Mouse (Mus musculus) c-Kit-positive CD71-positive TER-119-positive erythroid progenitor cells, embryonic 14.5 days (primary cell): ENCODE results near the gene Usp49.
"Not testable (repeated sequence)": the region's sequence is repeated elsewhere in the genome, so short reads cannot be mapped to it uniquely, and the experiment has no call there.

Experiments
- DNase-seq: peaks from one replicate; pipeline ENCODE4 v3.0.0-alpha.2; 2013; ENCODE audit warnings: low spot score

Usp49 gene

DNA sequence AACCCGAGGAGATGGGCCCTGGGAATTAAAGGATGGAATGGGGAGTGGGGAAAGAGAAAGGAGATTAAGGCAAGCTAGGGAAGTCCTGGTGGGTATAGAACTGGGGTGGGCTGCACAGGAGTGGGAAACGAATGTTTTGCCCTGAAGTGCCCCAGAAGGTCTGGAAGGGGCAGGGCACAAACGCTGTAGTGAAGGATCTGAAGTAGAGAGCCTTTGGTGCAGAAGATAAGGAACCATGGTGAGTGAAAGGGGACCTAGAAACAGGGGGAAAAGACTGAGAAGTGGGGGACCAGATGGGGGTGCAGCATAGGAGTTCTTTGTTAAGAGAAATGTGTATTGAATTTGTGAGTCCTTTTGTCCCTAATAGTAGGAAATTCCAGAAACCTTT, at the start of gene Usp49:
Usp49 (plus strand) TSS at position 13 of the 388 bp plus-strand sequence.
- DNase-seq, result no peak

DNA sequence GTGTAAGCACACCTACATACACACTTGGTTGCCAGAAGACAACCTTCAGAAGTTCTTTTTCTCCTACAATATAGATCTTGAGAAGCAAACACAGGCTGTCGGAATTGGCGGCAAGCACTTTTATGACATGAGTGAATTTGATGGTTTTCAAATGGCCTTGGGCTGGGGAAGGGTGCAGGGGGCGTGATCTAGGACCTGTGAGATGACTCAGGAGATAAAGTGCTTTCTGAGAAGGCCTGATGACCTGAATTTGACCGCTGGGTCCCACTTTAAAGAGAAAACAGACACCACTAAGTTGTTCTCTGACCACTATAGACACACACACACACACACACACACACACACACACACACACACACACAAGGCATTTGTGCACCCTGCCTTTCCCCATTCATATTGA, 49.5 kb upstream of the Usp49 start:
- DNase-seq, result no peak

DNA sequence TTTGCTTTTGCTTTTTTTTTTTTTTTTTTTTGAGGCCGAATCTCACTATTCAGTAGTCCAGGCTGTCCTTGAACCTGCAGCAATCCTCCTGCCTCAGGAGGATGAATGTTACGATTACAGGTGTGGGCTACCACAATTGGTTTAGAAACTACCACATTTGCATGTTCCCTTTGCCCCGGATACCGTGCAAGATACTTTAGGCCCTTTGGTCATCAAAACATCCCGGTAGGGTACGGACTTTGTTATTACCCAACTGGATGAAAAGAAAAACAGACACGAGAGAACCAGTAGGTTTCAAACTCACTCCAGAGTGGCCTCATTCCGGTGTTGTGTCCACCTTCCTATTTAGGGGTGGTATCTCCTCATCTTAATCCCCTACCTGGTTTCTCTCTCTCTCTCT, 42.0 kb upstream of the Usp49 start:
- DNase-seq, result no peak

DNA sequence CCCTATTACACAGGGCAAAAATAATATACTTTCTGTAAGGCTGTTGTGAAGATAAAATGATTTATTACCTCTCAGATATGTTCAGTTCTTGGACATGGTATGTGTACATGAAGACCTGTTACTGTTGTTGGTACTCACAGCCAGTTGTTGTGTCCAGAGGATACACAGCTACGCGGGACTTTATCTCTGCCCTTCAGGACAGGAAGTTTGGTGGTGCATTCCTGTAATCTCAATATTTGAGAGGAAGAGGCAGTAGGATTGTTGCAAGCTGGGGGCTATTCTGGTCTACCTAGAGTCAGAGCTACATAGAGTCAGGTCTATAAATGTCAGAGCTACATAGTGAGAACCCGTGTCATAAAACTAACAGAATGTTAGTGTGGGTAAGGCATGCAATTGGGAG, 39.4 kb upstream of the Usp49 start:
- DNase-seq, result no peak

DNA sequence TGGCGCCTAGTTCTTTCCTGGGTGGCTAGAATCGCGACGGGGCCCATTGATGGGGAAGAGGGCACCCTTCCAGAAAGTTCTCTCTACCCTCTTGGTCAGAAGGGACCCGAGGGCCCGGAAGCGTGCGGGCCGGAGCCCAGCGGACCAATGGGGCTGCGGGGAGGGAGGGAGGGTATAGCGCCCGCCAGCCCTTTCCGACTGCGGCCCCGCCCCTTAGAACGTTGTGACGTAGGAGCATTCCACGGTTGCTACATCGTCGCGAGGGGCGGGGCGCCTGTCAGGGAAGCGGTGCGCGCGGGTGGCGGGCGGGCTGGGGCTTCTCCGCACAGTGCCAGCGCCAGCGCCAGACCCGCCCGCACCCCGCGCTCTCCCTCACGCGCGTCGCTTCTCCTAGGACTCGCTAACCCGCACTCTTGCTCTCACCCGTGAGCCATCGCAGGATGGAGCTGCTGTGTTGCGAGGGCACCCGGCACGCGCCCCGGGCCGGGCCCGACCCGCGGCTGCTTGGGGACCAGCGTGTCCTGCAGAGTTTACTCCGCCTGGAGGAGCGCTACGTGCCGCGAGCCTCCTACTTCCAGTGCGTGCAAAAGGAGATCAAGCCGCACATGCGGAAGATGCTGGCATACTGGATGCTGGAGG, 37.2 kb upstream of the Usp49 start:
- DNase-seq, result peak; percentile 97

DNA sequence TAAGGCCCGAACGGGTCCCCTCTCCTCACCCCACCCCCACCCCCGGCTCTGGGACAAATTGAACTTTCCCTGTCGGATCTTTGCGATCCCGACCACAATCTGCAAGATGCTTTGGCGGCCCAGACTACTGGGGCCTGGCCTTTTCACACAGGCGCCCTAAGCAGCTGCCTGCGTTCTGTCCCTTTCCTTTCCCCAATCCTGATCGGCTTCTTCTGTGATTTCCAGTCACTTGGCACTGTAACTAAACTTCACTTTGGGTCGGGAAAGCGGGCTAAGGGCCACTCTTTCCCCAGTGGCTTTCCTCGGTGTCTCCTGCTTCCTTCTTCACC, 36.7 kb upstream of the Usp49 start:
- no peak for DNase-seq

DNA sequence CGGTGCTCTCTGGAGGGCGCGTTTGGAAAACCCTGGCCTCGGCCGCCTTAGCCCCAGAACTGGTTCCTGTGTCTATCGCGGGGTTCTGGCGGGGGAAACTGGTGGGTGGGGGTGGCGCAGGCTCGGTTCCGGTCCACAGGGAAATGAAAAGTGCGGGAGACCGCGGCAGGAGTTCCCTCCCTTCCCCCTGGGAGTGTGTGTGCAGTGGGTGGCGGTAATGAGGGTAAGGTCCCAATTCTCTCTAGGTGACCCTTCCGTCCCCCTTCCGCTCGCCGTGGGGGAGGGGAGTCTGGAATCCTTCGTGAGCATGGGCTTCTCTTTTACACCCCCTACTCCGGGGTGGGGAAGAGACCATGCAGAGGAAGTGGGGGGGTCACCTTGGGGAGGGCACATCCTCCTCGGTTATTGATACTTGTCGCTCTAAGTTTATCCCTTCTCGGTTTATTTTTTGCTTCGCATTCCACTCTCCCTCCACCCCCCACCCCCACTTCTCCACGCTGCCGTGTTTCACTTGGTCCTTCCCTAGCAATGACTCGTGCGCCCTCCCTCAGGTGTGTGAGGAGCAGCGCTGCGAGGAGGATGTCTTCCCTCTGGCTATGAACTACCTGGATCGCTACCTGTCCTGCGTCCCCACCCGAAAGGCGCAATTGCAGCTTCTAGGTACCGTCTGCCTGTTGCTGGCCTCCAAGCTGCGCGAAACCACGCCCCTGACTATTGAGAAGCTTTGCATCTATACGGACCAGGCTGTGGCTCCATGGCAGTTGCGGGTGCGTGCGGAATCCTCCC, 36.1 kb upstream of the Usp49 start:
- no peak for DNase-seq

DNA sequence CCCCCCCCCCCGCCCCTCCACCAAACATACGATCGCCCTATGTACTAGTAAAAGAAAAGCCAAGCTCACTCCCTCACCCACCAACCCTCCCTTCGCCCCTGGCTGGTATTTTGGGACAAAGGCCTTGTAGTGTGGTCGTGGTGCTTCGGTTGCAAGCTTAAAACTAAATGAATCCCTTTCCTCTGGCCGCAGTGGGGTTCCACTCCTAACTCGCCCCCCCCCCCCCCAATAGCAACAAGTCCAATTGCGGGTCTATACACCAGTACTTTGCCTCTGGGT, 35.6 kb upstream of the Usp49 start:
- DNase-seq, result no peak

DNA sequence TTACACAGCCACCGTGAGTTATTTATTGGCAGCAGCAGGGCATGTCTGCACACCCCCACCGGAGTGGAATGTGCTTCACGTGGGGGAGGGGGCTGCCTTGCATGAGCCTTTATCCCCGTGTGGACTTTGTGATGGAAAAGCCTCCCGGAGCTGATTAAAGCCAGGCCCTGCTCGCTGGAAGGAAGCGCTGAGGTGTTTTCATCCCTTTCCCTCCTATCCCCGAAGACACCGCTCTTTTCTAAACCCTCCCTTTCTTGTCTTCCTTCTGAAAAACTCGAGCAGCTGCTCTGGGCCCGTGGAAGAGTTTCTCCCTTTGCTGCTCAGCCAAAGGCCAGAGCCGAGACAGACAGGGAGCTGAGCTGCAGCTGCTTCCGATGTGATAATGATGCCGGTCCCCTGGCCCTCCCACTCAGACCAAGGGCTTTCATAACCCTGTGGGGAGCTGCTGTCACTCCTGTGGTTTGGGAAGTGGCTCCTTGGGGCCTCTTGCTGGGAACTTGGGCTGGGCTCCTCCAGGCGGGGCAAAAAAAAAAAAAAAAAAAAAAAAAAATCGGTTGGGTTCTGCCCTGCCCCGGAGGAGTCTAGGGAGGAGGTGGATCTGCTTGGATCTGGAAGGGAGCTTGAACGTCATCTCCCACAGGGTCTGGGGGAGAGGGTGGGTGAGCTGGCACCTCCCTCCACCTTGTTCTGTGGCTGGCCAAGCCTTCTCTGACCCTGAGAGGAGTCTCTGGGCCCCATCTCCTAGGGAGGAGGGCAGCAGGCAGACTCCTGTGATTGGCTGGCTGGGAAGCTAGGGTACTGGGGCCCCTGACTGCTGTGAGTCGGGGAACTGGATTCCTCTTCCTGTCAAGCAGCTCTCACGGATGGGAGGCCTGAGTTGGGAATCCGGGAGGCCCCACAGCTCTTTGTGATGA, 35.0 kb upstream of the Usp49 start:
- peak; percentile 89 for DNase-seq

DNA sequence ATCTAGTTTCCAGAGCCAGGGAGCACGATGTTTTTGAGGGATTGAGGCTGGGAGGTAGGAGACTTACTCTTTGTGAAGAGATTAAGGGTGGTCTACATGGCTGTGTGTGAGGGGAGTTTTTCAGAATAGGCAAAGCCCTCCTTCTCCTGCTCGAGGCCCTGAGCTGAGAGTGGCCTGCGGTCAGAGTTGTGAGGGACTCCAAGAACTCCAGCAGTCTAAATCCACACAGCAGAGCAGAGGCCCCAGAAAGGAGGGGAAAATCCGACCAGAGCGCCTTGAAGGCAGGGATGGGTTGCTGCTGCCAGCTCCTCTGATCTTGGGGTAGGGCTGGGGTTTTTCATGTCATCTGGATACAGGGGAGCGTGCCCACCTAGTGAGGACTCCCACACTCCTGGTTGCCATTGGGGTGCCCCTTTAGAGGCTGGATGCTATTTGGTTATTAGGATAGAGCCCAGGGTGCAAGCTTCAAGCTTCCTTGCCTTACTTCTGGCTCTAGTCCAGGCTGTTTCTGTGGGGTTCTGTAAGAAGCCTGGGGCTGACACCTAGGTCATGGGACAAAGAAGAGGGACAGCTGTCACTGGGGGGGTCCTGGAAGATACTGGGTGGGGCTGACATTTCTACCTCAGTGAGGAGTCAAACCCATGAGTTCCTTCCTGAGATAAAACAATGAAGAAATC, 34.2 kb upstream of the Usp49 start:
- DNase-seq, result no peak

DNA sequence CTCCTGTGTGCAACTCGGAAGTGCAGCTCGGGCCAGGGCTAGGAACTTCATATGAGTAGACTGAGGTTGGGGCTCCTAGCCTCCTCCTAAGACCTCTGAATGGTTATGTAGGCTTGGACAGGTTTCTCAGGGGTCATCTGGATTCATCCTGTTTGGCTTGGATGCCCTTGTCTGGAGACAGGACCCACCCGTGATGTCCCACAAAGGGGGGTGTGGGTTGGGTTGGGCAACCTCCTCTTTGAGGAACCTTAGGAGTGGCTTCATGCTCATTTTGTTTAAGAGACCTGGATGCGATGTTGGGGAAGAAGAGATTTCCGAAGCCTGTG, 33.7 kb upstream of the Usp49 start:
- no peak for DNase-seq

DNA sequence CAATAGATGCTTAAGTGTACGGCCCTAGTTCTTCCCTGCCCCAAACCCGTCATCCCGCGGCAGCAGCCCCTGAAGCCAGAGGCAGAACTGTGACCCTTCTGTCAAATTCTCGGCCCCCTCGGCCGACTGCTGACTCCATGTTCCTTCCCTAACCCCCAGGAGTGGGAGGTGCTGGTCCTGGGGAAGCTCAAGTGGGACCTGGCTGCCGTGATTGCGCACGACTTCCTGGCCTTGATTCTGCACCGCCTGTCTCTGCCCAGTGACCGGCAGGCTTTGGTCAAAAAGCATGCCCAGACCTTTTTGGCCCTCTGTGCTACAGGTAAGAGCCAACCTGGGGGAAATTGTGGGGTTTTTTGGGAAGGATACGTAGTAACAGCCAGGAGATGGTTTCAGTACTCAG, 33.2 kb upstream of the Usp49 start:
- DNase-seq, result no peak

DNA sequence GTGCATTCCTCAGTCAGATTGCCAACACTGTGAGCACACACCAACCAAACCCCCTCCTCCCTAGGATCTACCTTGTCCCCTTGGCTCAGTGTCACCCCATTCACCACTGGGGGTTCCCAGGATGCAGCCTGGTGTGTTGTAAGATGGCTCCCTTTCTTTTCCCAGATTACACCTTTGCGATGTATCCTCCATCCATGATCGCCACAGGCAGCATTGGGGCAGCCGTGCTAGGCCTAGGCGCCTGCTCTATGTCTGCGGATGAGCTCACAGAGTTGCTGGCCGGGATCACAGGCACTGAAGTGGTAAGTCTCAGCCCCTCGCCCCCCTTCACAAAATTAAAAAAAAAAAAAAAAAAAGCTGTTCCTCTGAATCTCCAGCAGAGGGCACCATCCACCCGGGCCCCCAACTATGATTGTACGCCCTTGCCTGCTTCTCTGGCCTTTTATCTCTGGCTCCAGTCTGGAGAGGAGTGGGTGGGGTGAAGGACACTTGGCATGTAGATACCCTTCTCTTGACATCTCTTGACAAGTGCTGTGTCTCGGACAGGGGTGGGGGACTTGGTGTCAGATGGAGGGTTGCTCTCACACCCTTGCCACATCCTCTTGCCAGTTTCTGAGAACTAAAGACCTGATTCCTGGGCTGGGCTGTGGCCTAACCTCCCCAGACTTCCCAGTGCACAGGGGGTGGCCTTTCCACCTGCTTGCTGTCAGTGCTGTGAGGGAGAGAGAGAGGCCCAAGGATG, 32.5 kb upstream of the Usp49 start:
- DNase-seq, result peak; percentile 93

DNA sequence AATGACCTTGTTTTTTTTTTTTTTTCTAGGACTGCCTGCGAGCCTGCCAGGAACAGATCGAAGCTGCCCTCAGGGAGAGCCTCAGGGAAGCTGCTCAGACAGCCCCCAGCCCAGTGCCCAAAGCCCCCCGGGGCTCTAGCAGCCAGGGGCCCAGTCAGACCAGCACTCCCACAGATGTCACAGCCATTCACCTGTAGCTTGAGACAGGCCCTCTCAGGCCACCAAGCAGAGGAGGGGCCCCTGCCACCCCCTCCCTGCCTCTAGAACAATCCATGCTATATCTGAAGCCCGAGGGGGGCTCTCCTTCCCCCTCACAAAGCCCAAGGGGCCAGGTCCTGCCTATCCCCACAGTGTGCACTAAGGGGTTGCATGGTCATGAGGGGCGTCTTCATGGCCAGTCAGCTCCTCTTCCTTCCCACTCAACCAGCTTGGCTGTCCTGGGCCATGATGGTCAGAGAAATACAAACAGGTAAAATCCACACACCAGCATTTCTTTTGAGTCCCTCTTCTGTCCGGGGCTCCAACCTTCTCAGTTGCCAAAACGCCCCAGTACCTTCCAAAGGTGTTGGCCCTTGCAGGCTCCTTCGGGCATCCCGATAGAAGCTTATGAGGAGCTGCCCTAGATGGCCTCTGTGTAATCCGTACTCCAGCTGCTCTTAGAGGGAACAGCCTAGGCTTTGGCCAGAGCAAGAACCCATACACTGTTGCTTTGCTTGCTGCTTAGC, 31.7 kb upstream of the Usp49 start:
- not testable (repeated sequence) for DNase-seq

DNA sequence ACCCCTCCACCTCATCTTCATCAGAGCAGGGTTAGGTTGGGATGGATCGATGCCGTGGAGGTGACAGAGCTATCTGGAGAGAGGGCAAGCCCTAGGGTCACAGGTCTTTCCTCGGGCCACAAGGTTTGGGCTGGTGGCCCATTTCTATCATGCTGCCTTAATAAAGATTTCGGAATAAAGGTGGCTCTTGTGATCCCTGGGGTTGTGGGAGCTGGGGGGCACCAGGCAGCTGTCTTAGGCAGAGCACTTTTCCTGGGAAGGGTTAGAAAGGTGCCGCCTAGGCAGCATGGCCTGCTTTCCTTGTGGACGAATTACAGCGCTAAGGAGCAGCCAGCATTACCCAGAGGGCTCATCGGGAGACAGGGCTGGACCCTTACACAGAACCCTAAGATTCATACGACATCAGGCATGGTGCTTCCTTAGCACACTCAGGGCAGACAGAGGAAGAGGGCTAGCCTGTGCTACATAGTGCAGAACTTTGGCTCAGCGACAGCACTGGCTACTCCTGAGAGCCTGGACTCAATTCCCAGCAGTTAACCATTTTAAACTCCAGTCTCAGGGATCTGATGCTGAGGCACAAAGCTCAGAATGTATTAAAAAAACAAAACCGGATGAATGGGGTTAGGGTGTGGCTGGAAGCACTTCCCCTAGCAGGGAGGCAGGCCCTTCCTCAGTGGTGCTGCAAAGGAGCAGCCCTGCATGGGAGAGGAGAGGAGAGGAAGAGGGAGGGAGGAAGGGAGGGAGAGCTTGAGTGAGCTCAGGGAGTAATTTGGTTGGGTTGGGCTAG, 30.8 kb upstream of the Usp49 start:
- DNase-seq, result no peak

DNA sequence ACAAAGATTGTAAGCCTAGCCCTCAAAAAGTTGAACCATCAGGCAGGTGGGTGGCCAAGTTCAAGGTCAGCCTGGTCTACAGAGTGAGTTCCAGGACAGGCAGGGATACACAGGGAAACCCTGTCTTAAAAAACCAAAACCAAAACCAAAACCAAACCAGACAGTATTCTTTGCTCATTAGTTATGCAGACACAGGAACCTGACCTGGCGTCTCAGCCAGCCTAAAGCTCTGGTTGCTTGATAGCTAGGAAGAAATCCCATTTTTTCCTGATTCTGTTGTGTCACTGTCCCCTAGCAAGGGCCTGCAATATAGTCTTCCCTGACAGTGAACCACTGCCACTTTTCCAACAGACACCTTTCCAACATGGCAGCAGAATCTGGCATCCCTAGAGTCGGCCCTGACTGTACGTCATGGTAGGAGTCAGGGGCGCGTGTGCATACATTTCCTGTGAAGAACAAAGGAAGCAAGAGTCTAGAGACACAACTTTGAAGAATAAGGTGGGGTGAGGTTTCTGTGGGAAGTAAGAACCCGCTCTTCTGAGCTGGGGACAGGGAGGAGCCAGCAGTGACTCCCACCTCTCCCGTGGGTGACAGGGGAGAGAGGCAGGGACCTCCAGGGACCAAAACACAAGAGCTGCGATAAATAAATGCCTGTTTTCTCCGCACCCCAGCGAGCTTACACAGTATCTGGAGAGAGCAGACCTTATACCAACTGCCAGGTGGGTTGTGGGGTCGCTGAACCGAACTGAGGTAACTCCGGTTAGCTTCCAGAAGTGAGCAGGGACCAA, 29.7 kb upstream of the Usp49 start:
- DNase-seq, result no peak

DNA sequence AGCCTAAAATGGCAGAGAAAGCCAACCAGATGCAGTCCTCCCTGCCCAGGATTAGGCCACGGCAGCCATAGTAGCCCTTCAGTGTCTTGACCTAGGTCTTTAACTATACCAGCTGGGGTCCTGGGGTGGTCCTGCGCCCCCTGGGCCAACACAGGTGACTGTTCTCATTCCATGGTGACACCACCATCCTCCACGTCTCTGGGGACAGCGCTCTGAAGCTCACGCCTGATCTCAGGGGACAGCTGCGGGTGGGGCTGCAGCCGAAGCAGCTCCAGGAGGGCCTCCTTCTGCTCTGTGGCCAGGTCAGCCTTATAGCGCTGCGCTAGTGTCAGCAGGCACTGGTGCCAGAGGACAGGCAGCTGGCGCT, 29.1 kb upstream of the Usp49 start:
- DNase-seq, result no peak

DNA sequence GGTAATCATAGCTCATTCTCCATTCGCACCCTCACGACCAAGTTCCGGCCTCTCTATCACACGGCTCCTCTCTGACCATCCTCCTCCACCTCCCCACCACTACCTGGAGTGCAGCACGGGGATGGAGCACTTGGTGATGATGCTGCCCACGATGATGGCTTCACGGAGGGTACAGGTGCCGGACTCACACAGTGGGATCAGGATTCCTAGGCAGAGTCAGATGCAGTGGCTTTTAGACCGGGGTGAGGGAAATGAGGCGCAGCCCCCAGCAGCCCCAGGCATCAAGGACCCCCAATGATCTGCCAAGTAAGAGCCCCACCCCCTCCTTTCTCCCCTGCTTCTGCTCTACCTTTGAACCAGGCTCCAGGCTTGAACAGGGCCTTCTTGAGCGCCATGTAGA, 28.2 kb upstream of the Usp49 start:
- DNase-seq, result no peak

DNA sequence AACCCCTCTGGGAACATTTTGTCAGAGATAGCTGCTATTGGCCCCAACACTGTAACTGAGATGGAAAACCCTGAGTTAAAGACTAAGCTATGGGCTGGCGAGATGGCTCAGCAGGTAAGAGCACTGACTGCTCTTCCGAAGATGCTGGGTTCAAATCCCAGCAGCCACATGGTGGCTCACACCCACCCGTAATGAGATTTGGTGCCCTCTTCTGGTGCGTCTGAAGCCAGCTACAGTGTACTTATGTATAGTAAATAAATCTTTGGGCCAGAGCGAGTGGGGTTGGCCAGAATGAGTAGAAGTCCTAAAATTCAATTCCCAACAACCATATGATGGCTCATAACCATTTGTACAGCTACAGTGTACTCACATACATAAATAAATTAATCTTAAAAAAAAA, 24.3 kb upstream of the Usp49 start:
- DNase-seq, result no peak

DNA sequence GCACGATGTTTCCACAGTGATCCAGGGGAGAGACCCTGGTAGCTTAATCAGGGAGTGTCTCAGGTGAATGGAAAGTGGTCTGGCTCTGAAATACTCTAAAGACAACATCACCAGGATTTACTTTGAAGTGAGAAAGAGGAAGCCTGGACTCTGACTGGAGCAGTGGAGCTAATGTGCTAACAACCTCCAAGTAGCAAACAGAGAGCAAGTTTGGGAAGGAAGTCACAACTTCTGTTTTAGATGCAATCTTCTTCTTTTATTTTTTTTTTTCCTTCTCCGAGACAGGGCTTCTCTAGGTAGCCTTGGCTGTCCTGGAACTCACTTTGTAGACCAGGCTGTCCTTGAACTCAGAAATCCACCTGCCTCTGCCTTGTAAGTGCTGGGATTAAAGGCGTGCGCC, 21.3 kb upstream of the Usp49 start:
- no peak for DNase-seq
